Mouse (Mus musculus) heart, postnatal 0 days (tissue): ENCODE measurements around the gene Tsr1.

Source experiments
- CTCF ChIP-seq: IDR thresholded peaks from 2 replicates; pipeline ENCODE4 v1.5.1; 2016; ENCODE audit warnings: antibody characterized with exemption, control low read depth, low read depth
- EP300 ChIP-seq: IDR thresholded peaks from 2 replicates; pipeline ENCODE4 v1.6.1; 2016; ENCODE audit warnings: antibody characterized with exemption, low read depth

- TF ChIP-seq CTCF (no peak), EP300 (no peak)
Measured at GRCm38 (mm10) chr11:74926388-74927005, 28.6 kb downstream of the Tsr1 start.
